Mouse (Mus musculus) megakaryocyte, embryonic 14.5 days (primary cell): ENCODE measurements around the gene Ccdc155.

Experiments
- FLI1 ChIP-seq: IDR thresholded peaks from 2 replicates; pipeline ENCODE4 v1.6.1; 2012; ENCODE audit warnings: low read length, inconsistent platforms, mixed read lengths
- GATA1 ChIP-seq: IDR thresholded peaks from 3 replicates; pipeline ENCODE4 v1.6.1; 2012; ENCODE audit warnings: mixed read lengths, low read length, inconsistent platforms, borderline replicate concordance

- TF ChIP-seq GATA1, result no peak
- TF ChIP-seq FLI1, result no peak
Observed at GRCm38 (mm10) chr7:45198435-45198834, 6.3 kb downstream of the Ccdc155 start.
